Comparison of ENCODE assay signal across 19 mouse cellular contexts in the genomic region with DNA sequence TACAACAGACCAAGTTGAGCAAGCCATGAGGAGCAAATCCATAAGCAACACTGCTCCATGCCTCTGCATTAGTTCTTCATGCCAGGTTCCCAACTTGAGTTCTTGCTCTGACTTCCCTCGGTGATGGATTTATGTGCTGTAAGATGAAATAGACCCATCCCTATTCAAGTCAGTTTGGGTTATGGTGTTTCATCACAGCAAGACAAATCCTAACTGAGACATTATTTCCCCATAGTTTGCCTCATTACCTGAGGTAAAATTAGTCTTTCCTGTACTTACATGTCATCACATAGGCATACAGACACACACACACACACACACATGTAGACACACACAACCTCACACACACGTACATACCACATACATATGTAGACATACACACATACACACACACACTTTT.
A peak's percentile ranks its signal among the peaks of the same experiment; 100 is the strongest.
DNase-seq lines count a peak whose midpoint lies in the region; ATAC-seq lines count a peak whose summit lies in the region.
"Had no signal": no experiment of that assay in that cellular context is flagged by ENCODE, and none has a peak within 500 bp of the region (broad histone marks: within the 10 kb centered on the region; RNA-seq: fewer than 3 reads in every experiment).

No protein-coding gene starts in this region.

- no peaks in the 10 kb centered on the region for H3K9me3 ChIP-seq in forebrain, embryonic 14.5 days (replicated peaks; ENCODE audit: control insufficient read depth, low read length)
- H3K9me3 ChIP-seq in forebrain, embryonic 10.5 days: no peaks in the 10 kb centered on the region
- H3K9me3 ChIP-seq in hindbrain, embryonic 16.5 days (ENCODE audit: control insufficient read depth, low read length): no peaks in the 10 kb centered on the region
- no peaks in the 10 kb centered on the region for H3K9me3 ChIP-seq in hindbrain, embryonic 12.5 days (replicated peaks)
- H3K9me3 ChIP-seq: embryonic facial prominence, embryonic 13.5 days; embryonic facial prominence, embryonic 15.5 days; forebrain, embryonic 12.5 days; forebrain, embryonic 15.5 days; G1E had no signal

- H3K27ac ChIP-seq in forebrain, embryonic 14.5 days (ENCODE audit: low read depth, low read length): no peak overlapping the region
- no peak overlapping the region for H3K27ac ChIP-seq in forebrain, embryonic 10.5 days
- no peak overlapping the region for H3K27ac ChIP-seq in hindbrain, embryonic 16.5 days (ENCODE audit: low read depth, low read length)
- H3K27ac ChIP-seq in hindbrain, embryonic 12.5 days: no peak overlapping the region
- H3K27ac ChIP-seq: embryonic facial prominence, embryonic 13.5 days; embryonic facial prominence, embryonic 15.5 days; forebrain, embryonic 12.5 days; forebrain, embryonic 15.5 days had no signal

- no peak for DNase-seq in forebrain, embryonic 14.5 days (ENCODE audit: low spot score)
- DNase-seq in forebrain, embryonic 10.5 days (ENCODE audit: extremely low spot score, low spot score): no peak
- no peak for DNase-seq in adrenal gland, postnatal 36 days
- DNase-seq: adrenal gland, adult 8-10 months; B cell, adult 2 months; embryo, embryonic 11 days had no signal

- no peak overlapping the region for H3K4me3 ChIP-seq in forebrain, embryonic 14.5 days (ENCODE audit: low read depth, low read length)
- H3K4me3 ChIP-seq in forebrain, embryonic 10.5 days: no peak overlapping the region
- no peak overlapping the region for H3K4me3 ChIP-seq in hindbrain, embryonic 16.5 days (ENCODE audit: low read length)
- H3K4me3 ChIP-seq in hindbrain, embryonic 12.5 days: no peak overlapping the region
- H3K4me3 ChIP-seq: embryonic facial prominence, embryonic 13.5 days; embryonic facial prominence, embryonic 15.5 days; erythroblast, embryonic 14.5 days; forebrain, embryonic 12.5 days; forebrain, embryonic 15.5 days had no signal

- ATAC-seq in forebrain, embryonic 14.5 days: 0 out of 2 replicates have a peak, but pooled peaks have one; percentile 6
- 0 out of 2 replicates have a peak, but pooled peaks have one; percentile 15 for ATAC-seq in hindbrain, embryonic 16.5 days
- no peak for ATAC-seq in hindbrain, embryonic 12.5 days (ENCODE audit: low FRiP score)
- ATAC-seq: activated CD4-positive, CD25-positive, alpha-beta regulatory T cell, adult 4 months; CD4-positive, CD25-positive, alpha-beta regulatory T cell, adult 4 months; Patski had no signal

- H3K27me3 ChIP-seq in forebrain, embryonic 14.5 days (replicated peaks; ENCODE audit: control insufficient read depth, insufficient read depth, low read length): no peaks in the 10 kb centered on the region
- H3K27me3 ChIP-seq in forebrain, embryonic 10.5 days (ENCODE audit: poor library complexity, severe bottlenecking): no peaks in the 10 kb centered on the region
- no peaks in the 10 kb centered on the region for H3K27me3 ChIP-seq in hindbrain, embryonic 16.5 days (replicated peaks; ENCODE audit: control insufficient read depth, insufficient read depth, low read length)
- H3K27me3 ChIP-seq in hindbrain, embryonic 12.5 days: no peaks in the 10 kb centered on the region
- H3K27me3 ChIP-seq: CH12.LX; embryonic facial prominence, embryonic 13.5 days; embryonic facial prominence, embryonic 15.5 days; forebrain, embryonic 12.5 days; forebrain, embryonic 15.5 days had no signal

- WGBS in forebrain, embryonic 14.5 days: 96% methylated on average over 2 of the region's 2 CpGs
- WGBS in forebrain, embryonic 10.5 days: 92% methylated on average over 2 of the region's 2 CpGs
- 98% methylated on average over 2 of the region's 2 CpGs for WGBS in hindbrain, embryonic 16.5 days
- 98% methylated on average over 2 of the region's 2 CpGs for WGBS in hindbrain, embryonic 12.5 days

- no peak overlapping the region for H3K9ac ChIP-seq in forebrain, embryonic 14.5 days (ENCODE audit: low read length)
- H3K9ac ChIP-seq in hindbrain, embryonic 16.5 days (ENCODE audit: low read depth, low read length): no peak overlapping the region
- no peak overlapping the region for H3K9ac ChIP-seq in hindbrain, embryonic 12.5 days
- H3K9ac ChIP-seq: embryonic facial prominence, embryonic 13.5 days; embryonic facial prominence, embryonic 15.5 days; forebrain, embryonic 12.5 days; forebrain, embryonic 15.5 days; forebrain, postnatal 0 days had no signal

- H3K36me3 ChIP-seq in forebrain, embryonic 14.5 days (ENCODE audit: control insufficient read depth, insufficient read depth, low read length): no peaks in the 10 kb centered on the region
- no peaks in the 10 kb centered on the region for H3K36me3 ChIP-seq in forebrain, embryonic 10.5 days (replicated peaks)
- no peaks in the 10 kb centered on the region for H3K36me3 ChIP-seq in hindbrain, embryonic 16.5 days (ENCODE audit: control insufficient read depth, insufficient read depth, low read length)
- H3K36me3 ChIP-seq in hindbrain, embryonic 12.5 days: no peaks in the 10 kb centered on the region
- H3K36me3 ChIP-seq: embryonic facial prominence, embryonic 13.5 days; embryonic facial prominence, embryonic 15.5 days; forebrain, embryonic 12.5 days; forebrain, embryonic 15.5 days; G1E had no signal

- no peak overlapping the region for H3K4me2 ChIP-seq in forebrain, embryonic 14.5 days (ENCODE audit: low read length)
- H3K4me2 ChIP-seq in hindbrain, embryonic 16.5 days (ENCODE audit: low read length): no peak overlapping the region
- no peak overlapping the region for H3K4me2 ChIP-seq in hindbrain, embryonic 12.5 days (replicated peaks)
- H3K4me2 ChIP-seq: embryonic facial prominence, embryonic 13.5 days; embryonic facial prominence, embryonic 15.5 days; forebrain, embryonic 12.5 days; forebrain, embryonic 15.5 days had no signal

- no peaks in the 10 kb centered on the region for H3K4me1 ChIP-seq in forebrain, embryonic 14.5 days (ENCODE audit: control insufficient read depth, insufficient read depth, low read length)
- no peaks in the 10 kb centered on the region for H3K4me1 ChIP-seq in forebrain, embryonic 10.5 days
- H3K4me1 ChIP-seq in hindbrain, embryonic 16.5 days (ENCODE audit: control insufficient read depth, insufficient read depth, low read depth, low read length): no peaks in the 10 kb centered on the region
- no peaks in the 10 kb centered on the region for H3K4me1 ChIP-seq in hindbrain, embryonic 12.5 days
- H3K4me1 ChIP-seq: embryonic facial prominence, embryonic 15.5 days; forebrain, embryonic 12.5 days; forebrain, embryonic 15.5 days had no signal
